Mouse (Mus musculus): ENCODE results near the gene Sell. TPM values are rescaled to one million over a fixed set of nuclear protein-coding genes. Genes with fewer than 3 reads are reported as not detected.

Gene Sell
- polyA plus RNA-seq, 1 experiment: 7.3 TPM

GRCm38 (mm10) chr1:164040385-164041135 lies 21.2 kb upstream of the Sell start:
- no peak for TF ChIP-seq POLR2A (IDR thresholded peaks at IDR 0.05; ENCODE audit: low read depth, low read length)
- no peak for TF ChIP-seq CTCF (conservative IDR thresholded peaks at IDR 0.05; ENCODE audit: insufficient read depth, insufficient read length, low read depth, low read length)
- WGBS: 75% methylated on average over 10 of the region's 10 CpGs
- no peaks in the 10 kb centered on the region; the same call in 1 of the 2 replicates for H3K4me1 ChIP-seq (ENCODE audit: control insufficient read depth, insufficient read depth, low read length)
- H3K27ac ChIP-seq (ENCODE audit: insufficient read depth, low read depth, low read length): no peak overlapping the region
- H3K36me3 ChIP-seq (ENCODE audit: control insufficient read depth, insufficient read depth, low read length): no peaks in the 10 kb centered on the region
- no peaks in the 10 kb centered on the region for H3K27me3 ChIP-seq (replicated peaks; ENCODE audit: control insufficient read depth, insufficient read depth, low read length)
- no peak for DNase-seq
- no peak overlapping the region for H3K4me3 ChIP-seq (ENCODE audit: insufficient read depth, low read depth, low read length)

GRCm38 (mm10) chr1:164043549-164043948 lies 18.2 kb upstream of the Sell start:
- no peak overlapping the region for H3K27ac ChIP-seq (ENCODE audit: insufficient read depth, low read depth, low read length)
- peak; percentile 84 for DNase-seq
- H3K27me3 ChIP-seq (replicated peaks; ENCODE audit: control insufficient read depth, insufficient read depth, low read length): no peaks in the 10 kb centered on the region
- 58% methylated on average over 3 of the region's 3 CpGs for WGBS
- no peaks in the 10 kb centered on the region for H3K36me3 ChIP-seq (ENCODE audit: control insufficient read depth, insufficient read depth, low read length)
- H3K4me1 ChIP-seq (ENCODE audit: control insufficient read depth, insufficient read depth, low read length): no peaks in the 10 kb centered on the region; the same call in 1 of the 2 replicates
- TF ChIP-seq CTCF (conservative IDR thresholded peaks at IDR 0.05; ENCODE audit: insufficient read depth, insufficient read length, low read depth, low read length) (no peak), POLR2A (IDR thresholded peaks at IDR 0.05; ENCODE audit: low read depth, low read length) (no peak)
- H3K4me3 ChIP-seq (ENCODE audit: insufficient read depth, low read depth, low read length): no peak overlapping the region

- Histone ChIP-seq H3K27me3 (replicated peaks; ENCODE audit: control insufficient read depth, insufficient read depth, low read length) (no peaks in the 10 kb centered on the region), H3K36me3 (ENCODE audit: control insufficient read depth, insufficient read depth, low read length) (no peaks in the 10 kb centered on the region), H3K4me3 (ENCODE audit: insufficient read depth, low read depth, low read length) (no peak within 1 kb of the TSS), H3K4me1 (ENCODE audit: control insufficient read depth, insufficient read depth, low read length) (no peaks in the 10 kb centered on the region), H3K27ac (ENCODE audit: insufficient read depth, low read depth, low read length) (no peak within 1 kb of the TSS)
- no peak for DNase-seq
- TF ChIP-seq POLR2A (IDR thresholded peaks at IDR 0.05; ENCODE audit: low read depth, low read length): no peak
- TF ChIP-seq CTCF (conservative IDR thresholded peaks at IDR 0.05; ENCODE audit: insufficient read depth, insufficient read length, low read depth, low read length): no peak
- WGBS: 45% methylated on average over 5 of the region's 5 CpGs
Observed at GRCm38 (mm10) chr1:164047934-164048333, 13.8 kb upstream of the Sell start, which contains the start of gene Sele. Gene Sele (plus strand): TSS chr1:164048234.

GRCm38 (mm10) chr1:164053561-164053960 lies 8.2 kb upstream of the Sell start:
- no peak for DNase-seq
- no peaks in the 10 kb centered on the region for H3K27me3 ChIP-seq (replicated peaks; ENCODE audit: control insufficient read depth, insufficient read depth, low read length)
- TF ChIP-seq CTCF (conservative IDR thresholded peaks at IDR 0.05; ENCODE audit: insufficient read depth, insufficient read length, low read depth, low read length) (no peak), POLR2A (IDR thresholded peaks at IDR 0.05; ENCODE audit: low read depth, low read length) (no peak)
- no peaks in the 10 kb centered on the region for H3K36me3 ChIP-seq (ENCODE audit: control insufficient read depth, insufficient read depth, low read length)
- no peak overlapping the region for H3K27ac ChIP-seq (ENCODE audit: insufficient read depth, low read depth, low read length)
- H3K4me3 ChIP-seq (ENCODE audit: insufficient read depth, low read depth, low read length): no peak overlapping the region
- H3K4me1 ChIP-seq (ENCODE audit: control insufficient read depth, insufficient read depth, low read length): no peaks in the 10 kb centered on the region
- WGBS: 94% methylated on average over 9 of the region's 9 CpGs

- 50% methylated on average over 2 of the region's 2 CpGs for WGBS
- DNase-seq: no peak
Observed at GRCm38 (mm10) chr1:164054800-164055199, 7.0 kb upstream of the Sell start.

GRCm38 (mm10) chr1:164060071-164060470 lies 1.7 kb upstream of the Sell start:
- Histone ChIP-seq H3K36me3 (ENCODE audit: control insufficient read depth, insufficient read depth, low read length) (no peaks in the 10 kb centered on the region), H3K27me3 (replicated peaks; ENCODE audit: control insufficient read depth, insufficient read depth, low read length) (no peaks in the 10 kb centered on the region), H3K4me1 (ENCODE audit: control insufficient read depth, insufficient read depth, low read length) (no peaks in the 10 kb centered on the region), H3K27ac (ENCODE audit: insufficient read depth, low read depth, low read length) (no peak overlapping the region), H3K4me3 (ENCODE audit: insufficient read depth, low read depth, low read length) (no peak overlapping the region)
- TF ChIP-seq POLR2A (IDR thresholded peaks at IDR 0.05; ENCODE audit: low read depth, low read length) (no peak), CTCF (conservative IDR thresholded peaks at IDR 0.05; ENCODE audit: insufficient read depth, insufficient read length, low read depth, low read length) (no peak)
- WGBS: 92% methylated on average over 4 of the region's 4 CpGs
- no peak for DNase-seq

More at GRCm38 (mm10) chr1:164054800-164055199, 7.0 kb upstream of the Sell start:
- Histone ChIP-seq H3K4me1 (ENCODE audit: control insufficient read depth, insufficient read depth, low read length) (no peaks in the 10 kb centered on the region), H3K4me3 (ENCODE audit: insufficient read depth, low read depth, low read length) (no peak overlapping the region), H3K27ac (ENCODE audit: insufficient read depth, low read depth, low read length) (no peak overlapping the region), H3K36me3 (ENCODE audit: control insufficient read depth, insufficient read depth, low read length) (no peaks in the 10 kb centered on the region), H3K27me3 (replicated peaks; ENCODE audit: control insufficient read depth, insufficient read depth, low read length) (no peaks in the 10 kb centered on the region)
- TF ChIP-seq POLR2A (IDR thresholded peaks at IDR 0.05; ENCODE audit: low read depth, low read length): no peak
- TF ChIP-seq CTCF (conservative IDR thresholded peaks at IDR 0.05; ENCODE audit: insufficient read depth, insufficient read length, low read depth, low read length): no peak

GRCm38 (mm10) chr1:164061278-164061677 lies 504 bp upstream of the Sell start:
- H3K27me3 ChIP-seq (replicated peaks; ENCODE audit: control insufficient read depth, insufficient read depth, low read length): no peaks in the 10 kb centered on the region
- H3K27ac ChIP-seq (ENCODE audit: insufficient read depth, low read depth, low read length): no peak overlapping the region
- H3K4me1 ChIP-seq (ENCODE audit: control insufficient read depth, insufficient read depth, low read length): no peaks in the 10 kb centered on the region
- WGBS: 32% methylated on average over 4 of the region's 4 CpGs
- no peak for TF ChIP-seq POLR2A (IDR thresholded peaks at IDR 0.05; ENCODE audit: low read depth, low read length)
- TF ChIP-seq CTCF (conservative IDR thresholded peaks at IDR 0.05; ENCODE audit: insufficient read depth, insufficient read length, low read depth, low read length): no peak
- DNase-seq: peak; percentile 32
- H3K36me3 ChIP-seq (ENCODE audit: control insufficient read depth, insufficient read depth, low read length): no peaks in the 10 kb centered on the region
- no peak overlapping the region for H3K4me3 ChIP-seq (ENCODE audit: insufficient read depth, low read depth, low read length)

All from kidney, adult 2 months (tissue).